Mouse (Mus musculus) testis, adult 2 months (tissue): ENCODE results near the gene Nr5a2. TPM values are rescaled to one million over a fixed set of nuclear protein-coding genes. Genes with fewer than 3 reads are reported as not detected.

ENCODE experiments used
- H3K27ac ChIP-seq: fragments of 200-500 bp; 2 replicates; pipeline ENCODE4 v1.5.1; 2012; ENCODE audit warnings: low read depth, low read length; ENCODE audit not compliant: control insufficient read depth, insufficient read depth
- H3K27me3 ChIP-seq: fragments of 200-500 bp; 2 replicates; pipeline ENCODE4 v1.6.1; 2012; ENCODE audit warnings: mild to moderate bottlenecking, low read length, moderate library complexity; ENCODE audit not compliant: control insufficient read depth, insufficient read depth
- H3K36me3 ChIP-seq: fragments of 200-500 bp; 2 replicates; pipeline ENCODE4 v1.6.1; 2012; ENCODE audit warnings: mild to moderate bottlenecking, low read length; ENCODE audit not compliant: control insufficient read depth, insufficient read depth
- H3K4me1 ChIP-seq: fragments of 200-500 bp; 2 replicates; pipeline ENCODE4 v1.6.1; 2012; ENCODE audit warnings: low read length; ENCODE audit not compliant: control insufficient read depth, insufficient read depth
- H3K4me3 ChIP-seq: fragments of 200-500 bp; 2 replicates; pipeline ENCODE4 v1.5.1; 2012; ENCODE audit warnings: low read depth, mild to moderate bottlenecking, low read length, moderate library complexity, mixed read lengths; ENCODE audit not compliant: control insufficient read depth
- CTCF ChIP-seq: fragments of 200-500 bp; IDR thresholded peaks from 2 replicates; pipeline ENCODE4 v1.5.1; 2012; ENCODE audit warnings: low read depth, mild to moderate bottlenecking, inconsistent platforms, low read length, moderate library complexity; ENCODE audit not compliant: control insufficient read depth, insufficient read depth, insufficient replicate concordance
- POLR2A ChIP-seq: fragments of 200-500 bp; IDR thresholded peaks from 2 replicates; pipeline ENCODE4 v1.6.1; 2012; ENCODE audit warnings: low read depth, mild to moderate bottlenecking, inconsistent platforms, low read length, moderate library complexity; ENCODE audit not compliant: control insufficient read depth
- polyA plus RNA-seq: library from polyadenylated mRNA; depleted of rRNA; stranded (reverse); fragments of >200 nt; gene quantifications from 2 replicates; pipeline ENCODE4 v1.2.3, GENCODE M21; 2012

Gene Nr5a2
- polyA plus RNA-seq, 1 experiment, result 0.35 TPM

DNA sequence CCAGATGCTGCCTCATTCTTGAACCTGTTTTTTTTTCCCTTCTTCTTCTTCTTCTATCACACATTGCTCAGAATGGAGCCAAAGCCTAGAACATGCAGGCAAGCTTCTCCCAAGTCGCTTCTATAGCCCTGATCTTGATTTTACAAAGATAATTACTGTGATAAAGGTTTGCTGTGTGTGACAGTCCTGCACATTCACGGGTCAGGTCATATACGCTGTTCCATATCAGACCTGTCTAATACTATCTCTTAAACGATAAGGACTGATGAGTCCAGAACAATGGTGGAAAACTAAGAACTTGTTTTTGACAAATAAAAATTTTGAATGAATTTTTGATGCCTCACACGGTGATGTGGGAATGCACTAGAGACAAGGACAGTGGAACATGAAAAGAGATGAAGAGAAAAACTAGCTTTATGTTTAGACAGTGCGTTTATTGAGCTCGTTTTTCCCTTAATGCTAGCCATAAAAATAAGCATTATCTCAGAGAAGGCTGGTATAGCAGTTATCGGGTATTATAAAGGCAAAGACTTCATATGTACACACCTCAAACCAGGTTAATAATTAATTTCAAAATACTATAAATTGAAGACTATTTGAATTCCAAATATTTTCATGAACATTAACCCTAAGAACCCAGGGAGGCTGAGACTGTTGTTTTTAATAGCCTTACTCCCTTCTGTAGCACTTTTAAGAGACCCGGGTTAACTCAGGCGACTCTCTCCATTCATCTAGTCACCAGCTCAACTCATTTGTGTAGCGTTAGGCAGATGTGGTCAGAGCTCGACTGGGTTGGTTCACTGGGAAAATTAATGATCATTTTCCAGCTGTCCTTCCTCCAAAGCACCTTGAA is 49.3 kb downstream of the Nr5a2 start:
- H3K4me3 ChIP-seq, result no peak overlapping the region
- no peak for TF ChIP-seq POLR2A
- no peak for TF ChIP-seq CTCF
- H3K36me3 ChIP-seq, result no peaks in the 10 kb centered on the region
- H3K27me3 ChIP-seq, result no peaks in the 10 kb centered on the region
- H3K4me1 ChIP-seq, result no peaks in the 10 kb centered on the region
- H3K27ac ChIP-seq, result no peak overlapping the region

DNA sequence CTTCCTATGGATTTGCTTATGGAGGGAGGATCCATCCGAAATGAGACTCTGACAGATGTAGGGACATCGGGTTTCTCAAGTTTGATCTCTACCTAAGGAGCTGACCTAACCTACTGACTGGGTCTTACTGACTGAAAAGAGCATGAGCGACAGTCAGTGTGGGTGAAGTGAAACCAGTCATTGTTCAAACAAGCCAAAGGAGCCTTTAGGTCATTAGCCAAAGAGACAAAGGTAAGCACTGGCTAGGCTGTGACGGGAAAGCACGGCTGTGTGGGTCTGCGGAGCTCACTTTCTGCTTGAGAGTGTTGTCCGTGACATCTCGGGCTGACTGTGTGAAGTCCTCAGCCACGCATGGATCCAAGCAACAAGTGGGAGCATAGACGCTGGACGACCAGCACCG is 50.1 kb downstream of the Nr5a2 start:
- no peak for TF ChIP-seq CTCF
- TF ChIP-seq POLR2A, result no peak
- Histone ChIP-seq H3K36me3 (no peaks in the 10 kb centered on the region), H3K27me3 (no peaks in the 10 kb centered on the region), H3K4me3 (no peak overlapping the region), H3K27ac (no peak overlapping the region), H3K4me1 (no peaks in the 10 kb centered on the region)

DNA sequence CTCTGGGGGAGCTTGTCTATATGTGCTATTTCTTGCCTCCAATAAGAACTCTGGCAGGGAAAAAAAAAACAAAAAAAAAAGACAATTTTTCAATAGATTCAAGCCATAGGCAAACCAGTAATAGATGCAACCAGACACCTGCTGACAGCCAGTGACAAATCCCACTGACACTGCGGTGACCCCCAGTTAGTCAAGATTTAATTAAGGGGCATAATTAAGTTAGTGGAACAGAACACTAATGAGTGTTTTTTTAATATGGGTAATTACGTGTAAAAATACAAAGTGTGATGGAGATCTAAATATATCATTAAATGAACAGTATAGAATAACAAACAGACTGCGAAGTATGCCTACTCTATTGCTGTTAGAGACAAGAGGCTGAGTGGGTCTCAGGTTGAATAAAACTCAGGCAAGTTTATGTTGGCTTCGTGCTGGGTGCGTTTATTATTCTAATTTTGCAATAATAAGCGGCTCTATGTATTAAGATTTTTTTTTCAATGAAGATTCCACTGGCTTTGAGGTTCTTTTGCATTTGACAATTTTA is 50.7 kb downstream of the Nr5a2 start:
- Histone ChIP-seq H3K27me3 (no peaks in the 10 kb centered on the region), H3K4me3 (no peak overlapping the region), H3K27ac (no peak overlapping the region), H3K4me1 (no peaks in the 10 kb centered on the region), H3K36me3 (no peaks in the 10 kb centered on the region)
- TF ChIP-seq CTCF (no peak), POLR2A (no peak)

DNA sequence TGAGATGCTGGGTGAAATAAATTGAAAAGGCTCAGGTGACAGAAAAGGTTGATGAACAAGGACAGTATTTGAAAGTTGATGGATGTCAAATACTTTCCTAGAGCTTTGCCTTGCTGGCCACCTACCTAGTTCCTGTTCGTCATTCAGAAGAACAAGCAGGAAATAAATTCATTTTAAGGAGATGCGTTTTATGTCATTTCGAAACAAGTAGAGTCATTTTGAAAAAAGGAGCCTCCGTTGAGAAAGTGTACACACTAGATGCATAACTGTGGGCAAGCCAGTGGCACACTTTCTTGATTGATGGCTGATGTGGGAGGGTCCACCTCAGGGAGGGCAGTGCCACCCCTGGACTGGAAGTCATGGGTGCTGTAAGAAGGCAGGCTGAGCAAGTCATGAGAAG is 62.1 kb downstream of the Nr5a2 start:
- Histone ChIP-seq H3K36me3 (no peaks in the 10 kb centered on the region), H3K27me3 (no peaks in the 10 kb centered on the region), H3K4me3 (no peak overlapping the region), H3K27ac (no peak overlapping the region), H3K4me1 (no peaks in the 10 kb centered on the region)
- TF ChIP-seq POLR2A (no peak), CTCF (no peak)

GRCm38 (mm10) chr1:136896351-136896750 is 63.9 kb downstream of the Nr5a2 start:
- Histone ChIP-seq H3K4me1 (no peaks in the 10 kb centered on the region), H3K27me3 (no peaks in the 10 kb centered on the region), H3K4me3 (no peak overlapping the region), H3K27ac (no peak overlapping the region), H3K36me3 (no peaks in the 10 kb centered on the region)
- TF ChIP-seq POLR2A, result no peak
- no peak for TF ChIP-seq CTCF

DNA sequence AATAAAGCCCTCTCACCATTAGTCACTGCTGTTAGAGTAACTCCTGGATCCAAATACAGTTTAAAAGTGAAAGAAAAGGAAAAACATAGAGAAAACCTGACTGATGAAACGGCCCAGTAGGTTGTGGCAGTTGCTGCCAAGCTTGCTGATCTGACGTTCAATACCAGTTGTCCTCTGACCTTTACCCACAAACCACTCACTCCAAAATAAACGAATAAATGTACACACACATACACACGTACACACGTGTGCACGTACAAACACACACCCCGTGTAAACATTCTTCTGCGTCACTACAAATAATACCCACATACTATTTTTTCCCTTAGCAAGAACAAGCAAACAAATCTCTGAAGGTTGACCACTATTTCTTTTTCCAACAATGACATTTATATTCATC is 64.4 kb downstream of the Nr5a2 start:
- H3K4me1 ChIP-seq, result no peaks in the 10 kb centered on the region
- TF ChIP-seq POLR2A (no peak), CTCF (no peak)
- H3K36me3 ChIP-seq, result no peaks in the 10 kb centered on the region
- H3K27me3 ChIP-seq, result no peaks in the 10 kb centered on the region
- no peak overlapping the region for H3K4me3 ChIP-seq
- H3K27ac ChIP-seq, result no peak overlapping the region

- H3K27ac ChIP-seq, result no peak overlapping the region
- no peak overlapping the region for H3K4me3 ChIP-seq
- H3K4me1 ChIP-seq, result no peaks in the 10 kb centered on the region
- H3K27me3 ChIP-seq, result no peaks in the 10 kb centered on the region
- TF ChIP-seq CTCF (no peak), POLR2A (no peak)
- no peaks in the 10 kb centered on the region for H3K36me3 ChIP-seq
Measured at GRCm38 (mm10) chr1:136894753-136895152, 65.5 kb downstream of the Nr5a2 start.
